17 mouse cellular contexts compared by ENCODE assay signal in genomic region chr5:67649156-67649555, GRCm38 (mm10). TPM values are rescaled to one million over a fixed set of nuclear protein-coding genes. Genes with fewer than 3 reads are reported as not detected.
"Had no signal": no experiment of that assay in that cellular context is flagged by ENCODE, and none has a peak within 500 bp of the region (broad histone marks: within the 10 kb centered on the region; RNA-seq: fewer than 3 reads in every experiment).

No protein-coding gene starts in this region.

- H3K9me3 ChIP-seq: neural tube, embryonic 13.5 days; neural tube, embryonic 15.5 days; stomach, embryonic 15.5 days had no signal

- H3K27ac ChIP-seq: neural tube, embryonic 13.5 days; neural tube, embryonic 15.5 days; stomach, embryonic 15.5 days; stomach, postnatal 0 days had no signal

- H3K4me3 ChIP-seq: neural tube, embryonic 13.5 days; neural tube, embryonic 15.5 days; stomach, embryonic 15.5 days had no signal

- H3K36me3 ChIP-seq: stomach, embryonic 15.5 days had no signal

- H3K4me2 ChIP-seq: neural tube, embryonic 13.5 days; neural tube, embryonic 15.5 days; stomach, embryonic 15.5 days had no signal

- DNase-seq: retina, postnatal 1 day; right cerebral cortex, adult 18-20 months; right cerebral cortex, postnatal 14 days; right cerebral cortex, postnatal 25 days; right cerebral cortex, postnatal 4 days; spleen, adult 18-20 months; thymus, adult 18-20 months; thymus, adult 2 months; thymus, postnatal 14 days; thymus, postnatal 25 days; thymus, postnatal 36 days; thymus, postnatal 4 days had no signal

- H3K27me3 ChIP-seq: neural tube, embryonic 13.5 days; neural tube, embryonic 15.5 days; stomach, embryonic 15.5 days had no signal

- H3K4me1 ChIP-seq: neural tube, embryonic 13.5 days; neural tube, embryonic 15.5 days; stomach, embryonic 15.5 days had no signal

- H3K9ac ChIP-seq: neural tube, embryonic 13.5 days; neural tube, embryonic 15.5 days; stomach, embryonic 15.5 days had no signal

RNA-seq across cellular contexts. Expression of gene Shisa3, which starts 41.5 kb away (rescaled TPM):
- total RNA-seq: neutrophil, adult 5-6 weeks had no signal
